In genomic region chr15:78616973-78617372, GRCm38 (mm10) we compare ENCODE assay signal across 25 mouse cellular contexts.
"Had no signal": no experiment of that assay in that cellular context is flagged by ENCODE, and none has a peak within 500 bp of the region (broad histone marks: within the 10 kb centered on the region; RNA-seq: fewer than 3 reads in every experiment).

No protein-coding gene starts in this region.

- DNase-seq: gastrocnemius, adult 2 months; gastrocnemius, postnatal 10 days; gastrocnemius, postnatal 25 days; heart, adult 18-20 months; heart, postnatal 10 days; heart, postnatal 4 days; kidney, adult 18-20 months; kidney, adult 8-10 months; kidney, postnatal 10 days; kidney, postnatal 25 days; kidney, postnatal 4 days; liver; liver, embryonic 13.5 days had no signal

- ATAC-seq: hindbrain, embryonic 16.5 days; inflammation-experienced regulatory T-cells, adult 6 months; intestine, embryonic 15.5 days; intestine, postnatal 0 days had no signal

- H3K27ac ChIP-seq: gastrocnemius, adult 2 months; heart, embryonic 10.5 days; hindbrain, embryonic 10.5 days; hindbrain, embryonic 12.5 days; hindbrain, embryonic 14.5 days; intestine, embryonic 15.5 days; layer of hippocampus, adult 2 months; limb, embryonic 10.5 days; limb, embryonic 12.5 days; liver, embryonic 13.5 days had no signal

- H3K4me3 ChIP-seq: gastrocnemius, adult 2 months; heart, embryonic 10.5 days; heart, embryonic 12.5 days; hindbrain, embryonic 10.5 days; hindbrain, embryonic 12.5 days; intestine, embryonic 15.5 days; layer of hippocampus, adult 2 months; limb, embryonic 10.5 days; limb, embryonic 12.5 days; liver, embryonic 13.5 days had no signal
